Mouse (Mus musculus) layer of hippocampus, adult 18-20 months (tissue): ENCODE measurements at regions not wholly inside any gene's neighbourhood (a gene's known extent, or its start where the extent isn't known, plus 50 kb on each side); places are given as distances from the start of the nearest gene placed in this dataset.
"Not testable (repeated sequence)": the region's sequence is repeated elsewhere in the genome, so short reads cannot be mapped to it uniquely, and the experiment has no call there.

Source experiments
- DNase-seq, 2 experiments: peaks; one replicate each; pipeline ENCODE4 v3.0.0; 2022; ENCODE audit warnings: low spot score in 2 of 2

DNA sequence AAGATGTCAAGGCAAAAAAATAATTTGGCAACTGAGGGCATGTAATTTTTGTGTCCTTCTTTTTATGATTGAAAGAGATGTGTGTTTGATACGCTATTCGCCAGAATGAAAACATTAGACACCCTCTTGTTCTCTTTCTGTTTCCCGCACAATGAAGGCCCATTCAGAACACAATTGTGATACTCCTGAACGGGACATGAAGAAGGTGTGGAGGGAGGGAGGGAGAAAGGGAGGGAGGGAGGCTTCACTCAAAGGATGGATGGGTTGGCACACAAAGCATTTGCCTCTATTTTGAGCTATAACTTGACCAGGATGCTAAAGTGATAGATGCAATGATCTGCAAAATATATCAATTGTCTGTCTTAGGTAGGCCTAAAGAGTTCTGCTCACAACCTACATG, 132.0 kb upstream of the Kiz start:
- DNase-seq = no peak

DNA sequence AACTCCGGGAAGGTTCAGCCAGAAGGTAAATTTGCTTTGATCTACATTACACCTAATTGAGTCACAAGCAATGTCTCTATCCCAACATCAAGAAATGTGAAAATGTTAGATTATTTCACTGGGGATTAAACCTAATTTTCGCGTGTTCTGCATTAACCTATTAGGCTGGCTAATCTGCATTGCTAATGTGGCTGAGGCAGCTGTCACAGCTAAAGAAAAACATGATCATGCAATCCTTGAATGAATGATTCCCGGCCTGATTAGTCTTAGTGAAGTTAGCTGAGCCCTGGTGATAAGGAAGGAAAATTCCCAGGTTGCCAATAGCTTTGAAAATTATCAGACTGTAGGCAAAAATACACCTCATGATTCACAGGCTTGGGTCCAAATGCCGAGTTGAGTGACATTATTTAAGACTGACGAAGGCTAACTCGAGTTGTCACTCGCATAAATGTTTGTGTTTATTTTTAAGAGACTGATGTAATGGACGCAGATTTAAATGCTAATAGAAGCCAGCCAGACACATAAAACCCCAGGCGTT, 131.5 kb upstream of the Kiz start:
- DNase-seq = no peak

DNA sequence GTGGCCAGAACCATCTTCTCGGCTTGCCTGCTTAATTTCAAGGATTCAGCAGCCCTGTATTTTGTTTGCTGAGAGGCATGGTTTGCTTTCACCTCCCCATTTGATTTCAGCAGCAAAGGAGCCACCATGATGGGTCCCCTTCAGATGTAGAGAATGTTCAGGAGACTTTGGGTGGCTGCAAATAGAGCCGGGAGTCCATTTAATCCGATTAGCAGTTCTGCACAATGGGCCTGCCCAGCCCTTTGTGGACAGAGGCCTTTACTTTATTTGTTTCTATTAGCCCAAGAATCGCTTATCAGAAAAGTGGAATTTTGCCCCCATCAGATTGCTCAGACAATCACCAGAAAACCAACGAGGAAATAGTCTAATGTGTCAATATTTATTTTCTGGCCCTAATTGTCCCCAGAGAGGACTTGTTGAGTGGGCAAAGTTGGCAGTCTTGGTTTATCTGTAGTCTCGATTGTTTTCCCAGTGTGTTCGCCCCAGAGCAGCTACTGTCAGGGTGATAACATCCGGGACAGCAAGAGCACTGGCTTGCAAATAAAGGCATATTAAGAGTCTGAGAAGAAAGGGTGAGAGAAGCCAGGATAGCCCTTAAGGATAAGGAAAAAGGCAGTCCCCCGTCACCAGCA, 130.6 kb upstream of the Kiz start:
- DNase-seq = no peak

DNA sequence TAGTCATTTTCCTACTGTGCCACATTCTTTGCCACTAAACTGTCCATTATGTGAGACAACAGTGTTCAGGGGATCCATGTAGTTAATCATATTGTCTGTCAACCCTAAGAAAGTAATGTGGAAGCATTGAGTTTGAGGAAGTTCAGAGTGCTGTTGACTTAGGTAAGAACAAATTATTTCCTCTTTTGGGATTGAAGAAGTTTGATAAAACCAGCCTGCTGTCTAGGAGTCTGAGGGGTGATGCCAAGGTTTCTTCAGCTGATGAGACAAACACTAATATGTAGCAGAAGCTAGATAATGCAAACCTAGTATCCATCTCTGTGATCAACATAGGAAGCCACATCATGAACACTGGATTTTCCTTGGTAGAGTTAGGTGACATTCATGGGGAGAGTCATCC, 127.0 kb upstream of the Kiz start:
- no peak for DNase-seq

DNA sequence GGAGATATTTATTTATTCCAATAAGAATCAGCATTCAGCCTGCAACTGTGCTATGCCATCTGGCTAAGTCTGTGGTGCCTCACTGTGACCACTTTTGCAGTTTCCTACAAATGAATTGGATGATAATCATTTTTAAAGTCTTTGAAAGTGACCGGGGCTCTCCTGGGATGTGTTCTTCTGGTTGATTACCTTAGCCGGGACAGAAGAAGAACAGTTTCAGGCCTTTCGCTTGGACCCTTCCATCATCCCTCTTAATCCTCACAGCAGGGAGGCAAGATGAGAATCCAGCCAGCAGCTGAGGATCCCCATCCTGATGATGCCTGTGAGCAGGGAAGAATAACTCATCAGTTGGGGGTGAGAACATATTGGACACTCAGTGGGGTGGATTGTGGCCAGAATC, 124.6 kb upstream of the Kiz start:
- no peak for DNase-seq

DNA sequence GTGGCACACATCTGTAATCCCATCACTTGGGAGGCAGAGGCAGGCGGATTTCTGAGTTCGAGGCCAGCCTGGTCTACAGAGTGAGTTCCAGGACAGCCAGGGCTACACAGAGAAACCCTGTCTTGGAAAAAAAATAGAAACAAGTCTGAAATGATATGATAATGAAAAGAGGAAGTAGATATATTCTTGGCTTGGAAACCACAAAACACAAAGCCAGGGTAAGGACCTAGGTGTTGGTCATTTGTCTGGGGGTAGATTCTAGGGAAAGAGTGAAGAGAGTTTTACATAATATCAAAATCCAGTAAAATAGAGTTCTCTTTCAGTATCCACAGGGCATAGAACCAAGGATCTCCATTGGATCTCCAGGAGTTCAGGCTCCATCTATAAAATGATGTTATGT, 122.8 kb upstream of the Kiz start:
- not testable (repeated sequence) for DNase-seq

DNA sequence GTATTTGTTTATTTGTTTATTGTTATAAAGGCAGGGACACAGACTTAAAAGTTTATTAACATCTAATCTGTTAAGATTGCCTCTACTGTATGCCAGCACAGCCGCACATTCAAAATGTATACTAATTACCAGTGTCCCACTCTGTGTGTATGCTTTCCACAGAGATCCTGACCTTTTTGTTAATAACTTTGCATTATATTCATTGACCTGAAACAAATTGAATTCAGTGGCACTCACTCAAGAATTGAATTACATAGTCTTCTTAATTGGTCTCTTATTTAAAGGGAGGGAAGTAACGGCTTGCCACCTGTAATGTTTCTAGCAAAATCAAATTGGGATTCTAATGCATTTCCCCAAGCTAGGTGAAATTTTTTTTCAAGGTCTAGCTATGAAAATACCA, 111.3 kb upstream of the Kiz start:
- no peak for DNase-seq

DNA sequence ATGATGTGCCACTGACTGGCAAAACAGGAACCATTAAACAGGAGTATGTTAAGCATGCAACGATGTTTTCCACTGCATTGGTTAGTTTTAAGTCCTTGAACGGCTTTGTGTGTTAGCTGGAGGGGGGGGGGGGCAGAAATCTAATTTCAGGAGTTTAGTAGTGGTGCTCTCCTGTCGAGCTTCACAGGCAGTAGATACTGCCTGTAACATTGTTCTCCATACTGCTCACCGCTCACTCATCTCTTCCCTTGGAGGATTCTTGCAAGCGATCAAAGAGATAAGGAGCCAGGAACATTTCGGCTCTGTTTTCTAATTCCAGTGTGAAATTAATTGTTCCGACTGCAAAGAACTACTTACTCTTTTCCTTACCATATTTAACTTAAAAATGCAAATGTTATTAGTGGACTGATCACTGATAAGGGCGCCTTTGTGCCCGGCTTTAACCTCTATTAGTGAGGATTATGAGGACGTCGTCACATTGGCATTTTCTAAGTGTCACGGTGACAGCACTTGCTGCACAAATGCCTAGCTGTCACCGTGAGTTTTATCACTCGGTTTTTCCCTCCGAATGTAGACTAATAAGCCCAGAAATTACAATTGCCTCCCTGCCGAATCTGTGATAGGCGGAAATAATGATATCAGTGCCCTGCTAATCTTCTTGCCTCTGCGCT, 110.5 kb upstream of the Kiz start:
- no peak for DNase-seq

DNA sequence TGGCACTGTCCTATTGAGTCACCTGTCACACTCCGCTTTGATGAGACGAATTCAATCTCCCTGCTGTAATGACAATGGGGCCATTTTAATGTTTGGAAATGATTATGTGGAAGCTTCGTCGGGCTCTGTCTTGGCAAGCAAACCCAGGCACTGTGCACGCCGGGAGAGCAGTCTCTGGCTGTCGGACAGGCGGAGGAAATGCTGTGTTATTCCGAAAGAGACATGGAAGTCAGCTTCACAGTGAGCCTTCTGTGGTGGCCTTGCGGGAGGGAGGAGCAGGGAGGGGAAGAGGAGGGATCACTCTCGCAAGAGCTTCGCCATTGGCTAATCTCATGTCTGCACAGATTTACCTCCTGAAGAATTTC, 110.0 kb upstream of the Kiz start:
- peak; percentile 58 to 68 for DNase-seq

DNA sequence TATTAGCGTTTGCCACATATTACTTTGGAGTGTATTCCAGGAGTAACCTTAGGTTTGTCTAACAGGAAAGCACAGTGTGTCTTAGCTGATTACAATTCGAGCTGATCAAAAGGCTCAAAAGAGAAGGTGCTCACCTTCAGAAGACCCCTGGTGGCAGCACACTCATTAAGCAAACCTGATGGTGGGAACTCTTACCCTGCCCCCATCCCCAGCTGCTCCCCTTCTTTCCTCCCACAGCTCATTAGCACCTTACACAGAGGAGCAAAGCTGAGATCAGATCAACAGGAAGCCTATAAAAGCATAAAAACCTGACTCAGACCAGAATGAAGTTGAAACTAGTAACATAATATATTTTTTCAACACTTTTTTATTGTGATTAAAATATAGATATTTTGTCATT, 101.7 kb upstream of the Kiz start:
- DNase-seq = no peak

DNA sequence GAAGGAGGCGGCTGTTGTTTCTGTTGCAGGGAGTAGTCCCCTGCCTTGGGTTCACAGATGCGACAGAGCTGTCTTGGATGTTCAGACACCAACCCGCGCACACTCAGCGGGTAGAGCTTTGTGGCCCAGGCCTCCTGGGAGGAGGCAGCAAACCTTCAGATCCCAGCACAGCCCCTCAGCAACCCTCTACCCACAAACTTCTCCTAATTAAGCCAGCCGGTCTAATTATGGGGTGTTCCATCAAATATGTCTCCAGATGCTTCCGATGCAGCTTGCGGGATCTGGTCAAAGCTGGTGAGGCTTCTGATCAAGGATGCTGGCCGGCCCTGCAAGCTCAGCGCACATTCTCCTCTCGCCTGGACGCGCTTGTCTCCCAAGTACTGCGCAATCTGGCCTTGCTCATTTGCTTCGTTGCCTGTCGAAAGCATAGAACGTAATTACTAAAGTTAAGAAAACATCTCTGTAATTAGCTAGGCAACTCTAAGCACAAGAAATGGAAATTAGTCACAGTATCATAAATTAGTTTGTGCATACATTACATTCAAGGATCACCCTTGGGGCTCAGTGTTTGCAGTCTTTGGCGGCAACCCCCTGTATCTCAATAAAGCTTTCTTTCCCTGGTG, 92.0 kb upstream of the Kiz start:
- DNase-seq = no peak

DNA sequence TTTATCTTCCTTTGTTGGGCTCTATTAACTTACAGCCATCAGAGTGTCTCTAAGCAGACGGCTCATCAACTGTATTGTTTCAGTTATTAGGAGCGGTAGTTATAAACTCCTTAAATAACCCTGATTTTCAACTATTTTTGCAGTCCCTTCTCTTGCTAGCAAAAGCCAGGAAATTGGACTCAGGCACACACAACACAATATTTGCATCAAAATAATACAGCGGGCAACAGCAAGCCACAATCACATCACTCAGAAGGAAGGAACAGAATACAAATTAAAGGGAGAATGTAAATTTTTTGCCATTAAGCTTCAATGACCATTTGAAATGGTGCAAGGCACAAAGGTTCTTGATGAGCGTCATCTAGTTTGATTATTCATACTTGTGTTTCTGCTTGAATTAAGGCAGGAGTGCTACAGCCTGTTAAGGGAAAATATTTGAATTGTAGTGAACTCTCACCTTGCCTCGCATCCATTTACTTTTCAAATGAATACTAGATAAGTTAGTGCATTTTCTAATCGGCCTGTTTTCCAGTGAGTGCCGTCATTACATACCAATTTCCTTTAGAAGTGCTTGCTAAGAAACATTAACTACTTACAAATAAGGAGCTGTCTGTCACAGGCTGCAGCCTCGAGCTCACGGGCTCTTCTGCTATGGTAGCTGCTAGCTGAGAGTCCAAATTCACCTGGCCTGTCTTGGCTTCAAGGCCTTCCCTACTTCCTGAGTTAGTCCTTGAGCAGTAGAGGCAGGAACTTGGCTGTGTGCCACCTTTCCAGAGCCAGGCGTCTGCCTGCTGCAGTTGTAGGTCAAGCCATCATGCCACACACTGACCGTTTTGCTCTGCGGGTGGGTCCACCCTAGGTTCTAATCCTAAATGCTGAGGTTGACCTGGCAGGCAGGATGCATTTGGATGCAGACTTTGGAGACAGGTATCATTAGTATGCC, 91.1 kb upstream of the Kiz start:
- no peak for DNase-seq

DNA sequence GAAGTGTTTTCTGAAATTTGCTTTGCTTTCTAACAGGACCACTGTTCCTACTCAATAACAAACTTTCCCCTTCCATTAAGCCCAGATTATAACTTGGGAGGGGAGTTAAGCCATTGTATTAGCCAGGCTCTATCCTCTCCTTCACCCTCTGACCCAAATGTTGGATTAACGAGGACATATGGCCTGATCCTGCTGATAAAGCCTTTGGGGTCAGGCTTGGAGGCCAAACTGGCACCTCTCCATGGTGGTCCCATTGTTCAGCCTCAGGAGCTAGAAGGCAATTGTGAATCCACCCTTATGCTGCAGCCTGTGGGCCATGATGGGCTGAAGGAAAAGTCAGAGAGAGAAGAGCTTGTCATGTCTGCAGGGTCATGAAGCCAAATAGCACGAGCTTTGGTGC, 80.8 kb upstream of the Kiz start:
- no peak for DNase-seq

DNA sequence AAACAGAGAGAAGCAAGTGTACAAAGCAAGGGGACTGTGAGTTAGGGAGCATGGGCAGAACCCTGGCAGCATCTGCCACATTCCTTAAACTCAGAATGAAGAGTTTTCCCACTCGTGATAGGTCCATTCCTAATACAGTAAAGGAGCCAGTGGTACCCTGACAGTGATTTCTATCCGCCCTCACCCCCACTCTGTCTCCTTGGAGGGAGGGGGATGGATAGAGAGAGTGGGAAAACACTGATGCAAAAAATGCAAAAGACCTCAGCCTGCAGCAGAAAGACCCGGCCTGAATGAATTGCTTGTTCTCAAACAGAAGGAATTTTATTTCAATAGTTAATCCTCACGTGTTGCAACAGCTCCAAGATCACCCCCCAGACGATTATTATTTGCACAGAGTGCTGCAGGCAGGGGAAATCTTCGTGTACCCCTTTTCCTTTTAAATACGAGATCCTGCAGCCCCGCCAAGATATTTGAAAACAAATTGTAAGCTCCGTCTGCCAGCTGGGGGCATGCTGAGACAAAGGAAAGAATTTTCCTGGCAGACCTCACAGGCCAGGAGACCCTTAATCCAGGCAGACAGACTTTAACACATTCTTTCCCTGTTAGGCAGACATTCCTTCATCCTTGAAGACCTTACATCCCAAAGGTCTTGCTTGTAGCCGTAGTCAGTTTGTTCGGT, 68.4 kb upstream of the Kiz start:
- DNase-seq = no peak

DNA sequence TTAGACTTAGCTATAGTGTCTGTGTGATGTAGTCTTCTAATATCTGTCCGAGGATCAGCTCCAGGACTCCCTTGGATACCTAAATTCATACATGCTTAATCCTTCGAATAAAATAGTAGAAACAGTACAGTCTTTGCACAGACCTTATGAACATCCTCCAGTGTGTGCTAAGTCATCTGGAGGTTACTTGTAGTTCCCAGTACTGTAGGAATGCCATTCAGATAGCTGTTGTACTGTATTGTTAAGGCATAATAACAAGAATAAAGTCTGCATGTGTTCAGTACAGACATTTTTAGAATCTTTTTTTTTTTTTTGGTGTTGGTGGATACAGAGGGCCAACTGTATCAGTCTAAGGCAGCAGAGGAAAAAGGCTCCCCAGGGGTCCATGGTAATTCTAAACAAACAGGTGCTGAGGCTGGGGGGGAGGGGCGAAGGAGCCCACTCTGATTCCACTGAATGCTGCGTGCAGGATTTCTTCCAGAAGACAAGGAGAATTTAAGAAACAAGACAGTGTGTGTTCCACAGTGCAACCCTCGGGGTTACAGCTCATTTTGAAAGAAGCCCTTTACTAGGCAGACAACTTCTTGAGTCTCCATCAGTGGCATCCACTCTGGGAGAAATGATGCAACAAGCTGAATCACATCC, 67.7 kb upstream of the Kiz start:
- DNase-seq = no peak

DNA sequence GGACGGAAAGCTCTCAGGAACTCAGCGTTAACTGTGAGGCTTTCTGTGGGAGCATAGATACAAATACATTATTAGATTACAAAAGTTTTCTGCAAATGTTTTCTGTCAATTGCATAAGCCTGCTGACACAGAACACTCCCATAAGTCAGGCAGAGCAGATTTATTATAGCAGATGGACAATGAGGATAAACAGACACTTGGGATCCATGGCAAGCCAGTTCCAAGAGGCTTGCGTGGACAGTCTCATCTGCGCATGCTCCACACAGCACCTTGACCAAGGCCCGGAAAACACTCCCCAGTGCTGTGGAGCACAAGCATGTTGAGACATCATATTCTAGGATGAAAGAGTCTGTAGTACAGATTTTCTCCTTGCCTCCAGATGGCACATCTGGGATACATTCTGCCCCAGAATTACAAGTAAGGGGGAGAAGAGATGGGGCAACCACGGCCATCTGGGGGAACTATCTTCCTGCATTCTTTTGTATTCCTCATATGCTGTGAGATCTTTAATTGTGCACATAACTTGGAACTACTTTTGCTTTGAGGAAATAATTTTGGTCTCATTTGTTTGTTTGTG, 62.7 kb upstream of the Kiz start:
- DNase-seq = peak; percentile 11 to 70

DNA sequence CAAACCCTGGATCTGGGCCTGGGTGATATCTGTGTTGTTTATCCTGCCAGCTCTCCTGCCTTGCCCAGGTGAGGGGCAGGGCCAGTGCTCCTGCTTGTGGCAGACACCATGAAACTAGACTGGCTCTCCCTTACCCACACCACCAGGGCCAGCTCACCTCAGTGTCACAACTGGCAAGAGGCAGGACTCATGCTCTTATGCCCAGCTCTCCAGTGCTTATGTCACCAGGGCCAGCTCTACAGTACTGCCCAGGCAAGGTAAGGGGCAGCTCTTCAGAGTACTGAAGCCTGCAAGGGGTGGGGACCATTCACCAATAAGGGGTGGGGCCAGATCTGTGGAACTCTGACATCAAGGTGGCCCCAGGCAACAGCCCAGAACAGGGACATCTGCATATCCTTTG, 52.7 kb upstream of the Kiz start:
- DNase-seq = no peak
